In the genomic region with DNA sequence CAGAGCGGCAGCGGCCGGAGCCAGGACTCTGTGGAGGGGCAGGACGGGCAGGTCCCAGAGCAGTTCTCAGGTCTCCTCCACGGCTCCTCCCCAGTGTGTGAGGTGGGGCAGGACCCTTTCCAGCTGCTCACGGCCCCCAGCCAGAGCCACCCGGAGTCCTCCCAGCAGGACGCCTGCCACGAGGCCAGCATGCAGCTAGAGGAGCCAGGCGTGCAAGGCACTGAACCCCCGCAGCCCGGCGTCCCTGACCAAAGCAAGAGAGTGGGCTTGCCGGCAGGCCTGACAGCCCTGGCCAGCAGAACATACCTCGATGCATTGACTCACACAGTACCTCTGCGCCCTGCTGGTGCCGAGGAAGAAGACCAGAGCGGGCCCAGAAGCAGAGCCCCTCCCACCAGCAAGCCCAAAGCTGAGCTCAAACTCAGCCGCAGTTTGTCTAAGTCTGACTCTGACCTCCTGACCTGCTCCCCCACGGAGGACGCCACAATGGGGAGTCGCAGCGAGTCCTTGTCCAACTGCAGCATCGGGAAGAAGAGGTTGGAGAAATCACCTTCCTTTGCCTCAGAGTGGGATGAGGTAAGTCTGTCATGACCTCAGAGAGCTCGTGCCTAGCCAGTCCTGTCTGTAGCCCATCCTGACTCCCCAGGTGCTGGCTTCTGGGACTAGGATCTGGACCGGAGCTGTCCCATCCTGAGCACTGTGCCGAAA, we compare ENCODE assay signal across 8 mouse cellular contexts.
DNase-seq lines count a peak whose midpoint lies in the region; ATAC-seq and TF ChIP-seq lines count a peak whose summit lies in the region.

No protein-coding gene starts in this region.

- peak overlapping the region; percentile 78 for H3K27ac ChIP-seq in hindbrain, postnatal 0 days
- H3K27ac ChIP-seq in lung, postnatal 0 days (ENCODE audit: low read length) = peak overlapping the region; percentile 95

- no peaks in the 10 kb centered on the region for H3K27me3 ChIP-seq in hindbrain, postnatal 0 days (ENCODE audit: insufficient read depth, low read length)
- H3K27me3 ChIP-seq in lung, postnatal 0 days (replicated peaks; ENCODE audit: insufficient read depth, low read length) = no peaks in the 10 kb centered on the region

- WGBS in hindbrain, postnatal 0 days = 25% methylated on average over 27 of the region's 27 CpGs
- 16% methylated on average over 27 of the region's 27 CpGs for WGBS in lung, postnatal 0 days

- DNase-seq in ovary, postnatal 10 days (ENCODE audit: low spot score) = peak; percentile 48
- DNase-seq in ovary, postnatal 14 days (ENCODE audit: low spot score) = no peak
- DNase-seq in gastrocnemius, postnatal 10 days = peak; percentile 71
- DNase-seq in hindbrain, postnatal 0 days (ENCODE audit: low spot score) = no peak
- DNase-seq in lung, postnatal 0 days (ENCODE audit: low spot score) = peak; percentile 63
- DNase-seq in skeletal muscle tissue, adult 2 months (ENCODE audit: low read depth, low spot score) = peak; percentile 71
- no peak for DNase-seq in c-Kit-positive CD71-positive TER-119-positive erythroid progenitor cells, embryonic 14.5 days (ENCODE audit: low spot score)
- no peak for DNase-seq in layer of hippocampus, postnatal 25 days (ENCODE audit: extremely low spot score in 1 of 2, low spot score in 1 of 2)

- no peaks in the 10 kb centered on the region for H3K9me3 ChIP-seq in hindbrain, postnatal 0 days (ENCODE audit: low read length)
- H3K9me3 ChIP-seq in lung, postnatal 0 days (ENCODE audit: low read length) = no peaks in the 10 kb centered on the region

- TF ChIP-seq CTCF in hindbrain, postnatal 0 days (IDR thresholded peaks at IDR 0.05; ENCODE audit: low read depth) = peak; percentile 8; the same call in 1 of the 2 replicates
- peak; percentile 32; the same call in 1 of the 2 replicates for TF ChIP-seq CTCF in lung, postnatal 0 days (IDR thresholded peaks at IDR 0.05)

- H3K9ac ChIP-seq in hindbrain, postnatal 0 days (replicated peaks; ENCODE audit: low read length) = peak overlapping the region; percentile 17; the same call in 1 of the 2 replicates
- peak overlapping the region; percentile 35 for H3K9ac ChIP-seq in lung, postnatal 0 days (replicated peaks; ENCODE audit: low read depth)

- peaks cover 31% of the 10 kb centered on the region for H3K4me1 ChIP-seq in hindbrain, postnatal 0 days (ENCODE audit: insufficient read depth, low read length)
- H3K4me1 ChIP-seq in lung, postnatal 0 days (ENCODE audit: insufficient read depth, low read depth, low read length) = peaks cover 48% of the 10 kb centered on the region

- TF ChIP-seq EP300 in lung, postnatal 0 days (IDR thresholded peaks at IDR 0.05) = no peak

- H3K4me2 ChIP-seq in hindbrain, postnatal 0 days (ENCODE audit: low read depth, low read length) = peak overlapping the region; percentile 46
- peak overlapping the region; percentile 63 for H3K4me2 ChIP-seq in lung, postnatal 0 days (replicated peaks; ENCODE audit: low read depth, low read length)

- 0 out of 2 replicates have a peak, but pooled peaks have one; percentile 9 for ATAC-seq in hindbrain, postnatal 0 days
- peak; percentile 64 for ATAC-seq in lung, postnatal 0 days

- no peaks in the 10 kb centered on the region for H3K36me3 ChIP-seq in hindbrain, postnatal 0 days (ENCODE audit: insufficient read depth, low read length)
- no peaks in the 10 kb centered on the region for H3K36me3 ChIP-seq in lung, postnatal 0 days (ENCODE audit: insufficient read depth, low read length)

- H3K4me3 ChIP-seq in hindbrain, postnatal 0 days (ENCODE audit: low read length) = 0 out of 2 replicates have a peak overlapping the region, but pooled peaks have one; percentile 6
- peak overlapping the region; percentile 36 for H3K4me3 ChIP-seq in lung, postnatal 0 days (ENCODE audit: low read depth, low read length)

Comparison
In these comparisons a context has a peak if more than half of its experiments do, and no peak if none do; other contexts are left out.
1. DNase-seq: peak in ovary, postnatal 10 days (single experiment), gastrocnemius, postnatal 10 days (single experiment), lung, postnatal 0 days (single experiment) and skeletal muscle tissue, adult 2 months (single experiment); none in ovary, postnatal 14 days (single experiment), hindbrain, postnatal 0 days (single experiment), c-Kit-positive CD71-positive TER-119-positive erythroid progenitor cells, embryonic 14.5 days (single experiment) and layer of hippocampus, postnatal 25 days (0 of 2).